Mouse (Mus musculus) MEL (cell line): Measurements from ENCODE around the gene Baz1a. TPM values are rescaled to one million over a fixed set of nuclear protein-coding genes. Genes with fewer than 3 reads are reported as not detected.

ENCODE experiments used
- DNase-seq: peaks from one replicate; pipeline ENCODE4 v3.0.0; 2011; ENCODE audit warnings: low read depth, low spot score
- H3K27ac ChIP-seq: 2 replicates; pipeline ENCODE4 v1.5.1; 2012; ENCODE audit warnings: low read depth, mild to moderate bottlenecking, control low read depth, low read length, moderate library complexity; ENCODE audit not compliant: control insufficient read depth
- H3K27me3 ChIP-seq, 2 experiments: fragments of 150-350 bp in 1 of 2; sonication (generic) in 1 of 2; 2 replicates each; pipeline ENCODE4 v1.6.1; 2012; ENCODE audit warnings: low read length in 2 of 2, mild to moderate bottlenecking in 2 of 2, improper control_type of control experiment in 1 of 2, moderate library complexity in 1 of 2; ENCODE audit not compliant: insufficient read depth in 2 of 2, control insufficient read depth in 1 of 2
- H3K36me3 ChIP-seq, 2 experiments: 2 replicates each; pipeline ENCODE4 v1.6.1; 2012 to 2014; ENCODE audit warnings: low read length in 2 of 2, improper control_type of control experiment in 1 of 2, inconsistent platforms in 1 of 2, mild to moderate bottlenecking in 1 of 2; ENCODE audit not compliant: insufficient read depth in 2 of 2, control insufficient read depth in 1 of 2
- H3K4me1 ChIP-seq, 2 experiments: fragments of 150-350 bp in 1 of 2; sonication (generic) in 1 of 2; 2 replicates each; pipeline ENCODE4 v1.6.1; 2012; ENCODE audit warnings: low read length in 2 of 2, improper control_type of control experiment in 1 of 2, mild to moderate bottlenecking in 1 of 2; ENCODE audit not compliant: insufficient read depth in 2 of 2, control insufficient read depth in 1 of 2
- H3K4me3 ChIP-seq, 2 experiments: fragments of 150-350 bp in 1 of 2; sonication (generic) in 1 of 2; 2 replicates each; pipeline ENCODE4 v1.5.1; 2012; ENCODE audit warnings: low read depth in 2 of 2, low read length in 2 of 2, mild to moderate bottlenecking in 2 of 2, moderate library complexity in 2 of 2, control low read depth in 1 of 2, improper control_type of control experiment in 1 of 2; ENCODE audit not compliant: control insufficient read depth in 1 of 2, insufficient read depth in 1 of 2
- H3K79me2 ChIP-seq: 2 replicates; pipeline ENCODE4 v1.6.1; 2012; ENCODE audit warnings: mild to moderate bottlenecking, low read length, moderate library complexity; ENCODE audit not compliant: control insufficient read depth, poor library complexity, insufficient read depth
- H3K9ac ChIP-seq: 2 replicates; pipeline ENCODE4 v1.6.1; 2012; ENCODE audit warnings: low read depth, mild to moderate bottlenecking, control low read depth, low read length, moderate library complexity; ENCODE audit not compliant: control insufficient read depth, poor library complexity, severe bottlenecking
- H3K9me3 ChIP-seq: fragments of 150-350 bp; sonication (generic); replicated peaks from 2 replicates; pipeline ENCODE4 v1.6.1; 2012; ENCODE audit warnings: mild to moderate bottlenecking, low read length, improper control_type of control experiment, moderate library complexity; ENCODE audit not compliant: insufficient read depth
- CHD2 ChIP-seq: IDR thresholded peaks from 2 replicates; pipeline ENCODE4 v1.6.1; 2011; ENCODE audit warnings: low read length, improper control_type of control experiment
- EP300 ChIP-seq, 2 experiments: IDR thresholded peaks; 2 replicates each; pipeline ENCODE4 v1.6.1; 2011; ENCODE audit warnings: improper control_type of control experiment in 2 of 2, low read length in 2 of 2, low read depth in 1 of 2, mild to moderate bottlenecking in 1 of 2
- ETS1 ChIP-seq: IDR thresholded peaks from 2 replicates; pipeline ENCODE4 v1.6.1; 2012; ENCODE audit warnings: low read depth, mild to moderate bottlenecking, inconsistent platforms, low read length, improper control_type of control experiment, moderate library complexity
- GATA1 ChIP-seq: IDR thresholded peaks from 2 replicates; pipeline ENCODE4 v1.6.1; 2011; ENCODE audit warnings: low read depth, low read length, improper control_type of control experiment
- MAZ ChIP-seq: IDR thresholded peaks from 2 replicates; pipeline ENCODE4 v1.6.1; 2012; ENCODE audit warnings: low read depth, mild to moderate bottlenecking, inconsistent platforms, low read length, improper control_type of control experiment
- MXI1 ChIP-seq: IDR thresholded peaks from 2 replicates; pipeline ENCODE4 v1.6.1; 2011; ENCODE audit warnings: mild to moderate bottlenecking, low read depth, low read length, improper control_type of control experiment
- MYC ChIP-seq: IDR thresholded peaks from 2 replicates; pipeline ENCODE4 v1.6.1; 2011; ENCODE audit warnings: low read depth, mild to moderate bottlenecking, low read length, improper control_type of control experiment, moderate library complexity
- POLR2A ChIP-seq, 2 experiments: IDR thresholded peaks; 2 replicates each; pipeline ENCODE4 v1.6.1; 2011 to 2012; ENCODE audit warnings: low read length in 2 of 2, mild to moderate bottlenecking in 2 of 2, control low read depth in 1 of 2, improper control_type of control experiment in 1 of 2, low read depth in 1 of 2, moderate library complexity in 1 of 2; ENCODE audit not compliant: control insufficient read depth in 1 of 2, insufficient read depth in 1 of 2, poor library complexity in 1 of 2
- RCOR1 ChIP-seq: IDR thresholded peaks from 2 replicates; pipeline ENCODE4 v1.6.1; 2012; ENCODE audit warnings: low read depth, mild to moderate bottlenecking, inconsistent platforms, low read length, improper control_type of control experiment
- SIN3A ChIP-seq: IDR thresholded peaks from 2 replicates; pipeline ENCODE4 v1.6.1; 2012; ENCODE audit warnings: low read length, improper control_type of control experiment, inconsistent platforms
- TAL1 ChIP-seq: IDR thresholded peaks from 2 replicates; pipeline ENCODE4 v1.6.1; 2012; ENCODE audit warnings: mild to moderate bottlenecking, inconsistent platforms, low read length, moderate library complexity, mixed read lengths
- TCF12 ChIP-seq: IDR thresholded peaks from 2 replicates; pipeline ENCODE4 v1.6.1; 2014; ENCODE audit warnings: low read depth, mild to moderate bottlenecking, inconsistent platforms, low read length, improper control_type of control experiment, moderate library complexity
- UBTF ChIP-seq: IDR thresholded peaks from 2 replicates; pipeline ENCODE4 v1.6.1; 2012; ENCODE audit warnings: low read depth, mild to moderate bottlenecking, inconsistent platforms, low read length, improper control_type of control experiment, moderate library complexity, borderline replicate concordance; ENCODE audit not compliant: insufficient read depth
- USF2 ChIP-seq, 2 experiments: IDR thresholded peaks; 2 replicates each; pipeline ENCODE4 v1.6.1; 2011 to 2012; ENCODE audit warnings: improper control_type of control experiment in 2 of 2, low read length in 2 of 2, borderline replicate concordance in 1 of 2, inconsistent platforms in 1 of 2, low read depth in 1 of 2, mild to moderate bottlenecking in 1 of 2; ENCODE audit not compliant: insufficient read depth in 1 of 2
- polyA plus RNA-seq, 2 experiments: library from polyadenylated mRNA; stranded (reverse) in 1 of 2; unstranded in 1 of 2; fragments of >175 nt in 1 of 2; fragments of >200 nt in 1 of 2; gene quantifications; 2 replicates each; pipeline versions ENCODE4 v1.2.1 to v1.2.4; 2012; ENCODE audit warnings: low replicate concordance in 2 of 2, low read depth in 1 of 2; ENCODE audit not compliant: insufficient read length in 2 of 2, insufficient read depth in 1 of 2, missing spikeins in 1 of 2
- total RNA-seq: library from RNA; depleted of rRNA; stranded (reverse); fragments of 300-350 nt; gene quantifications from 2 replicates; pipeline ENCODE4 v1.2.3, GENCODE M21; 2012

The Baz1a gene
- total and polyA plus RNA-seq, 3 experiments: 39.8 to 203 (median 46.0) TPM

DNA sequence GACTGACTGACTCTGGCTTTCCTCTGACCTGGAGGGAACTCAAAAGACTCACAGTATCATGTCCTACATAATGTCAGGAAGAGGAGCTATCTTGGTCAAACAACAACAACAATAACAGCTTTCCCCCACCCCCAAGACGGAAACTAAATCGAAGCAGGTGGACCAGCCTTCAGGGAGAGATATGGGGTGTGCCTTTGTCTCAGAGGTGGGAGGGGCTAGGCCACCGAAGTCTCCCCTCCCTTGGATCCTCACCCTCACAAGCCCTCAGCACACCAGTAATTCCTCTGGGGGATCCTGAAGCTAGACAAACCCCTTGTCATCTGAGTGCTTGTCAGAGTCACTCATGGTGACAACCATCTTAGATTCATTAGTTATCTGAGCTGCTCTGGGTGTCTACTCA is 45.7 kb upstream of the Baz1a start:
- peak overlapping the region; percentile 74 for H3K27ac ChIP-seq

GRCm38 (mm10) chr12:55058865-55059615 is 44.9 kb upstream of the Baz1a start:
- TF ChIP-seq GATA1 (0 out of 2 replicates have a peak, but pooled peaks have one; percentile 38), SIN3A (peak; percentile 39), RCOR1 (0 out of 2 replicates have a peak, but pooled peaks have one; percentile 41), TAL1 (peak; percentile 49), TCF12 (peak; percentile 63), POLR2A (IDR thresholded peaks at IDR 0.05; ENCODE audit: control insufficient read depth in 1 of 2, insufficient read depth in 1 of 2, low read depth in 1 of 2, low read length in 2 of 2, poor library complexity in 1 of 2) (no peak), MAZ (peak; percentile 66; the same call in 1 of the 2 replicates), MXI1 (peak; percentile 34; the same call in 1 of the 2 replicates), CHD2 (no peak), EP300 (IDR thresholded peaks at IDR 0.05; ENCODE audit: low read depth in 1 of 2, low read length in 2 of 2) (peak in 1 of 2 experiments; percentile 49; a peak in 2 of 4 replicates), ETS1 (peak; percentile 76; the same call in 1 of the 2 replicates), MYC (no peak), USF2 (IDR thresholded peaks at IDR 0.05; ENCODE audit: borderline replicate concordance in 1 of 2, insufficient read depth in 1 of 2, low read depth in 1 of 2, low read length in 2 of 2) (no peak)
- TF ChIP-seq, all 39 proteins: peak for 9
- peak overlapping the region; percentile 5; the same call in 1 of the 2 replicates for H3K9ac ChIP-seq
- peak overlapping the region; percentile 74 for H3K27ac ChIP-seq
- no peaks in the 10 kb centered on the region for H3K27me3 ChIP-seq
- no peaks in the 10 kb centered on the region for H3K9me3 ChIP-seq
- H3K79me2 ChIP-seq: 0 out of 2 replicates have a peak, but pooled peaks cover 1% of the 10 kb centered on the region
- DNase-seq: no peak
- peaks cover 33 to 38% of the 10 kb centered on the region in 2 experiments for H3K4me1 ChIP-seq
- H3K36me3 ChIP-seq: peaks cover 0 to 51% of the 10 kb centered on the region in 2 experiments; a peak in 3 of 4 replicates
- H3K4me3 ChIP-seq: no peak overlapping the region

More for the DNA sequence above, 45.7 kb upstream of the Baz1a start:
- H3K9ac ChIP-seq: peak overlapping the region; percentile 23; the same call in 1 of the 2 replicates
- peaks cover 0 to 51% of the 10 kb centered on the region in 2 experiments; a peak in 3 of 4 replicates for H3K36me3 ChIP-seq
- DNase-seq: peak; percentile 47
- H3K4me3 ChIP-seq: no peak overlapping the region
- H3K9me3 ChIP-seq: no peaks in the 10 kb centered on the region
- 0 out of 2 replicates have a peak, but pooled peaks cover 1% of the 10 kb centered on the region for H3K79me2 ChIP-seq
- H3K27me3 ChIP-seq: no peaks in the 10 kb centered on the region
- H3K4me1 ChIP-seq: peaks cover 33 to 36% of the 10 kb centered on the region in 2 experiments
- TF ChIP-seq TCF12 (peak; percentile 42; the same call in 1 of the 2 replicates), UBTF (no peak), RCOR1 (no peak)
- TF ChIP-seq, all 39 proteins: peak for 1
